Mouse (Mus musculus) embryonic fibroblast, embryonic 13.5 days (primary cell): ENCODE results near the gene Acaa1a. TPM values are rescaled to one million over a fixed set of nuclear protein-coding genes. Genes with fewer than 3 reads are reported as not detected.
A peak's percentile ranks its signal among the peaks of the same experiment; 100 is the strongest.
"Not testable (repeated sequence)": the region's sequence is repeated elsewhere in the genome, so short reads cannot be mapped to it uniquely, and the experiment has no call there.

Experiments used
- H3K27ac ChIP-seq: 2 replicates; pipeline ENCODE4 v1.5.1; 2012; ENCODE audit warnings: low read length, control low read depth, inconsistent platforms; ENCODE audit not compliant: insufficient read depth
- H3K4me1 ChIP-seq: 2 replicates; pipeline ENCODE4 v1.6.1; 2011; ENCODE audit warnings: low read length; ENCODE audit not compliant: control insufficient read depth, insufficient read depth
- H3K4me3 ChIP-seq: 2 replicates; pipeline ENCODE4 v1.5.1; 2011; ENCODE audit warnings: mild to moderate bottlenecking, control low read depth, low read length; ENCODE audit not compliant: insufficient read depth
- CTCF ChIP-seq: IDR thresholded peaks from 2 replicates; pipeline ENCODE4 v1.5.1; 2011; ENCODE audit warnings: mild to moderate bottlenecking, control low read depth, low read length, moderate library complexity, borderline replicate concordance; ENCODE audit not compliant: insufficient read depth
- POLR2A ChIP-seq: IDR thresholded peaks from 2 replicates; pipeline ENCODE4 v1.6.1; 2011; ENCODE audit warnings: low read depth, mild to moderate bottlenecking, control low read depth, low read length, moderate library complexity
- polyA plus RNA-seq: library from polyadenylated mRNA; stranded (reverse); fragments of >200 nt; gene quantifications from 2 replicates; pipeline ENCODE4 v1.2.4, GENCODE M21; 2011; ENCODE audit warnings: low read depth; ENCODE audit not compliant: missing spikeins, insufficient read length

Acaa1a gene
- polyA plus RNA-seq, 1 experiment: 42.4 TPM

- Histone ChIP-seq H3K4me1 (no peaks in the 10 kb centered on the region), H3K27ac (no peak overlapping the region), H3K4me3 (no peak overlapping the region)
- TF ChIP-seq CTCF (peak; percentile 93), POLR2A (no peak)
Measured at GRCm38 (mm10) chr9:119352060-119352459, 12.6 kb downstream of the Acaa1a start.

- no peak overlapping the region for H3K27ac ChIP-seq
- H3K4me1 ChIP-seq: no peaks in the 10 kb centered on the region
Measured at GRCm38 (mm10) chr9:119353926-119354325, 14.4 kb downstream of the Acaa1a start.

GRCm38 (mm10) chr9:119355943-119356342, 16.5 kb downstream of the Acaa1a start:
- Histone ChIP-seq H3K27ac (no peak overlapping the region), H3K4me3 (no peak overlapping the region), H3K4me1 (no peaks in the 10 kb centered on the region)
- no peak for TF ChIP-seq POLR2A
- no peak for TF ChIP-seq CTCF

More at GRCm38 (mm10) chr9:119353926-119354325, 14.4 kb downstream of the Acaa1a start:
- no peak overlapping the region for H3K4me3 ChIP-seq
- TF ChIP-seq POLR2A: no peak

GRCm38 (mm10) chr9:119357331-119358057, 18.0 kb downstream of the Acaa1a start, which contains the start of gene Xylb:
Gene Xylb, plus strand, starts transcription at chr9:119357381.
- H3K4me3 ChIP-seq: peak within 1 kb of the TSS; percentile 59
- no peaks in the 10 kb centered on the region for H3K4me1 ChIP-seq
- H3K27ac ChIP-seq: no peak within 1 kb of the TSS
- TF ChIP-seq POLR2A (peak; percentile 61), CTCF (peak; percentile 87)

- H3K4me1 ChIP-seq: no peaks in the 10 kb centered on the region
- no peak overlapping the region for H3K27ac ChIP-seq
- TF ChIP-seq CTCF (no peak), POLR2A (no peak)
- H3K4me3 ChIP-seq: peak overlapping the region; percentile 59
Measured at GRCm38 (mm10) chr9:119358058-119358429, 18.6 kb downstream of the Acaa1a start.

- H3K4me3 ChIP-seq: no peak overlapping the region
Measured at GRCm38 (mm10) chr9:119361416-119361815, 21.9 kb downstream of the Acaa1a start.

GRCm38 (mm10) chr9:119363229-119363628, 23.8 kb downstream of the Acaa1a start:
- no peak overlapping the region for H3K4me3 ChIP-seq
- no peak overlapping the region for H3K27ac ChIP-seq
- H3K4me1 ChIP-seq: no peaks in the 10 kb centered on the region
- TF ChIP-seq POLR2A (no peak), CTCF (no peak)

More at GRCm38 (mm10) chr9:119361416-119361815, 21.9 kb downstream of the Acaa1a start:
- TF ChIP-seq POLR2A (no peak), CTCF (no peak)
- H3K27ac ChIP-seq: no peak overlapping the region
- no peaks in the 10 kb centered on the region for H3K4me1 ChIP-seq

- Histone ChIP-seq H3K4me1 (no peaks in the 10 kb centered on the region), H3K27ac (no peak within 1 kb of the TSS), H3K4me3 (no peak within 1 kb of the TSS)
- no peak for TF ChIP-seq CTCF
Measured at GRCm38 (mm10) chr9:119365284-119365683, 25.8 kb downstream of the Acaa1a start, which contains the start of gene Slc22a14. Gene Slc22a14, minus strand, starts transcription at chr9:119365553.

GRCm38 (mm10) chr9:119368367-119368766, 28.9 kb downstream of the Acaa1a start:
- Histone ChIP-seq H3K4me3 (no peak overlapping the region), H3K4me1 (0 out of 2 replicates have a peak, but pooled peaks cover 2% of the 10 kb centered on the region), H3K27ac (no peak overlapping the region)
- TF ChIP-seq POLR2A (no peak), CTCF (no peak)

- not testable (repeated sequence) for H3K4me1 ChIP-seq, H3K4me3 ChIP-seq, H3K27ac ChIP-seq
Measured at GRCm38 (mm10) chr9:119370770-119371169, 31.3 kb downstream of the Acaa1a start.
